Mouse (Mus musculus): ENCODE data around the gene Vmn2r89. TPM values are rescaled to one million over a fixed set of nuclear protein-coding genes. Genes with fewer than 3 reads are reported as not detected.
"Not testable (repeated sequence)": the region's sequence is repeated elsewhere in the genome, so short reads cannot be mapped to it uniquely, and the experiment has no call there.

Gene Vmn2r89
- total RNA-seq (2021) = not detected
- long read RNA-seq, experiment 1 = 0 reads
- long read RNA-seq, experiment 2 = 0 reads

DNA sequence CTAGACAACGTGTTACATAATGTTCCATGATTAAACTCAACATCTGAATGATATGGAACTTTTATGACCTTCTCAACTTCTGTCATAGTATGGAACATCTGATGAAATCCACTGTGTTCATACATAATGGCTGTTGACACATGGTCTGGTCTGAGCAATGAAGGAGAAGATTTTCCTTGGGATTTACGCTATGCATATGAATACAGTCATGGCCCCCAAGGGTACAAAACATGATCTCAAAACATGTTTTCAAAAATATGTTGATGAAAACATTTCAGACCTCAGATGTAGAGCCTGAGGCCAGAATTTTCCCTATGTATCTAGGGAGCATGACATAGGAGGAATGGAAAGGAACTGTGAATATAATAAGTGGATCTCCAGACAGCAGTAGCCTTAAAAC lies at the start of gene Vmn2r89:
TSS of gene Vmn2r89 (plus strand) at position 301 of the 400 bp plus-strand sequence.
- DNase-seq = not testable (repeated sequence)

GRCm38 (mm10) chr14:51410520-51410919 lies 41.1 kb upstream of the Vmn2r89 start, which contains the start of gene Vmn2r88:
Gene Vmn2r88, plus strand, starts transcription at chr14:51410820.
- no peak for DNase-seq

GRCm38 (mm10) chr14:51423885-51424284 lies 27.8 kb upstream of the Vmn2r89 start:
- DNase-seq = no peak

DNA sequence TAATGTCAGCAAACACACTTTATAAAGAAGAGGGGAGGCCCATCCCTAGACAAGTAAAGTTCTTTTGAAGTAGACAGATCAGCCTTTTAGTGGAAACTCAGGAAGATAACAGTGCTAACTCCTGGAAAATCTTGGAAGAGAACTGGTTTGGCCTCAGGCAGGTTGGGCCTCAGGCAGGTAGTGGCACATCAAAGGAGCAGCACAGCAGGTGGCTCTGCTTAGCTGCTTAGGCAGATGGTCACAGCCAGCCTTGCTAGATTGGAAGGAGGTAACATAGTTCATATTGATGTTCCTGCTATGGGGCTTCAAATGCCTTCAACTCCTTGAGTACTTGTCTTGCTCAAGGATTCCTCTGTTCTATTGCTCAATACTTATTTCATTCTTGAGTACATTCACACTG lies 21.5 kb upstream of the Vmn2r89 start:
- DNase-seq = not testable (repeated sequence)

GRCm38 (mm10) chr14:51434546-51434945 lies 17.1 kb upstream of the Vmn2r89 start:
- DNase-seq = no peak

DNA sequence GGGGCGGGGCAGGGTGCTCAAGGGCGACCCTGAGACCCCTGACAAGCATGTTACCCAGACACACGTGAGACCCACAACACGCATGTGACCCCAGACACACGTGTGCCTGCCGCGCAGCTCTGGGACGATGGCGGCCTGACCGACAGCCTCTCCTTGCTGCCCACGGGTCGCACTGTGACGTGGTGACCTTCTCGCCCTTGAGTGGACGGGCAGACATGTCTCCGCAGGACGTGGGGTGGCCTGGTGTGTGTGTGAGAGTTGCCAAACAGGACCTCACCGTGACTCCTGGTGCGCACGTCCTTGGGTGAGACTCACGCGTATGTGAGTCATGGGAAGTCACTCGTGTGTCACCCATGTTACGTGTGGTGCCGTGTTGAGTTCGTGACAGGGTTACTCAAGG lies 16.6 kb upstream of the Vmn2r89 start:
- no peak for DNase-seq

DNA sequence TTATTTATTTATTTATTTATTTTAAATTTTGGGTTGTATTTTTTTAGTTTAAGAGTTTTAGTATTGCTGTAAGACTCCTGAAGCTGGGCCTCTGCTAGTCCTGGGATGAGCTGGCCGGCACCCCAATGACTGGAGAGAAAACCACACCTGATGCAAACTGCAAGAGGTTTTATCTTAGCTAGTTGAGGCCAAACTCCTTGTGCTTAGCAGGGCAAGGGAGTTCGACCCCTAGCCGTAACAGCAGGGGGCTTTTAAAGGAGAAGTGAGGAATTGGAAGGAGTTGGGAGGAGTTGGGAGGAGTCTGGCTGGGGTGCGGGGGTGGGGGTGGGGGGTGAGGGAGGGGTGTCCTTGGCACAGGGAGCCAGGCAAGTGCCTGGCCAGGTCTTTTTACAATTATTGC lies 12.7 kb upstream of the Vmn2r89 start:
- DNase-seq = no peak

DNA sequence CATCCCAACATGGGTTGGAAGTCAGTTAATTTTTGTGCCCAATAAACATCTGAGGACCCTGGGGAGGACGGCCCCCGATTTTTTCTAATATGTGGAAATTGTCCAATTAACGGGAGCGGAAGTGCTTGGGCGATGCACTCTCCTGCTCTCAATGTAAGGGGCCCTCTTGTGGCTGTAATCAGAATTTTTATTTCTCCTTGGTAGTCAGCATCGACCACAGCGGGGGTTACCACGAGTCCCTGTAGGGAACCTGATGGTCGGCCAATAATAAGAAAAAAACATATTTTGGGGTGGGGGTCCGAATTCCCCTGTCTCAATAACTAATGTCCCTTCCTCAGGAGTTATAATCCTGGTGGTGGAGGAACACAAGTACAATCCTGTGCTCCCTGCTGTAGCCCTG lies 28.6 kb downstream of the Vmn2r89 start:
- DNase-seq = peak in 1 of 2 experiments; percentile 34

- DNase-seq = peak; percentile 57 to 67
Measured at GRCm38 (mm10) chr14:51481332-51482015, 29.8 kb downstream of the Vmn2r89 start.

GRCm38 (mm10) chr14:51482051-51482715 lies 30.5 kb downstream of the Vmn2r89 start:
- DNase-seq = peak in 1 of 2 experiments; percentile 19

DNA sequence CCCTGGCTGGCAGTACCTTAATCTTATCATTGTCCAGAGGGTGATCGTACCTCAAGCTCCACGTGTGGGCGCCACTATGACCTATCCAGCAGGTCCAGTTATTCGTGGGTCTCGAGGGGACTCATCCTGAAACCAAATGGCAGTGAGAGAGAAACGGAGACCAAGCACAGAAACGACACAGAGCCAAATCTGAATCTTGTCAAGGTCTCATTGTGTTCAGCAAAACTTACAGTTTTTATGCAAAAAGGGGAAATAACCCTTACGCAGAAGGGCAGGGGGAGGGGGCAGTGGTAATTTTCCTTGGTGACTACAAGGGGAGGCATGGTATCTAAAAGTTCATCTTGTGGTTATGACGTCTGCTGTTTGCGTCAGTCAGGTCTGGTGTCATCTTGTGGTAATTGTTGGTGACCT lies 31.3 kb downstream of the Vmn2r89 start:
- DNase-seq = peak; percentile 46 to 60

GRCm38 (mm10) chr14:51483671-51484070 lies 32.0 kb downstream of the Vmn2r89 start:
- DNase-seq = no peak

DNA sequence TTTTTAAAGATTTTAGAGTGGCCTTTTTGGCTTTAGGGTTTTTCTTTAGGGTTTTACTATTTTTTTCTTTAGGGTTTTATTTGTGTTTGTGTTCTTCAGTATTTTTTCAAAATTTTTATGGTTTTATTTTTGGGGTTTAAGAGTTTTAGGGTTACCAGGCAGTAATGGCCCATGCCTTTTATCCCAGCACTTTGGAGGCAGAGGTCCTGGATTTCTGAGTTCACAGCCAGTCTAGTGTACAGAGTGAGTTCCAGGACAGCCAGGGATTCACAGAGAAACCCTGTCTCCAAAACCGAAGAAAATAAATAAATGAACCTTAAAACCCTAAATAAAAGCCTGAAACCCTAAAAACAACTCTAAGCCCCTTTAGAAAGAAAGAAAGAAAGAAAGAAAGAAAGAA lies 34.5 kb downstream of the Vmn2r89 start:
- no peak for DNase-seq

GRCm38 (mm10) chr14:51495781-51496180 lies 44.1 kb downstream of the Vmn2r89 start:
- DNase-seq = peak; percentile 14 to 24

GRCm38 (mm10) chr14:51496955-51497354 lies 45.3 kb downstream of the Vmn2r89 start:
- DNase-seq = no peak

GRCm38 (mm10) chr14:51497958-51498357 lies 46.3 kb downstream of the Vmn2r89 start:
- no peak for DNase-seq

DNA sequence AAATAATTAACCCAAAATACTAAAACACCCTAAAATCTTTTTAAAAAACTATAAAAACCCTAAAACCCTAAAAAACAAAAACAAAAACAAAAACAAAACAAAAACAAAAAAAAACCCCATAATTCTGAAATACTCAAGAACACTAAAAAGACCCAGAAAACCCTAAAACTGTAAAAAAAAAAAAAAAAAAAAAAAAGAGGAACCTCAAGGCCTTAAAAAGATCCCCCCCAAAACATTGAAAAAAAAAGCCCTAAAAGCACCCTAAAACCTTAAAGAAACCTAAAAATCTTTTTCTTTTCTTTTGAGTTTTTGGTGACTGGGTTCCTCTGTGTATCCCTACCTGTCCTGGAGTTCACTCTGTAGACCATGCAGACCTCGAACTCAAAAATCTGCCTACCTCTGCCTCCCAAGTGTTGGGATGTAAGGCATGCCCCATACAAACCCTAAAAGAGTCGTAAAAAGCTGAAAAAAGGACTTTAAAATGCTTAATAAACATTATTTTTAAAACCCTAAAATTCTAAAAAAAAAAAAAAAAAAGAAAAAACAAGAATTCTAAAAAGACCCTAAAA lies 48.1 kb downstream of the Vmn2r89 start:
- no peak for DNase-seq

DNA sequence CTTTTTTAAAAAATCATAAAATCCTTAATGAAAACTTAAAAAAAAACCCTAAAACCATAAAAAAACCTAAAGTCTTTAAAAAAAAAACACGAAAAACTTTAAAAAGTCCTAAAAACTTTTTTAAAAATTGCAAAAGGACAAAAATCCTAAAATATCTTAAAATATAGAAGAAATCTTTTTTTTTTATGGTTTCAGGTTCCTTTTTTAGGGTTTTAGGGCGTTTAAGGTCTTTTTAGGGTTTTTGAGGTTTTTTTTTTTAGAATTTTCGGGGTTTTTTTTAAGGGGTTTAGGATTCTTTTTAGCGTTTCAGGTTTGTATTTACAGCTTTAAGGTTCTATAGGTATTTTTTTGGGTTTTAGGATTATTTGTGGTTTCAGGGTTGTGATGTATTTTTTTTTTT lies 48.8 kb downstream of the Vmn2r89 start:
- DNase-seq = no peak

GRCm38 (mm10) chr14:51507416-51507815 lies 55.8 kb downstream of the Vmn2r89 start:
- DNase-seq = no peak
